Mouse (Mus musculus) hindbrain, embryonic 15.5 days (tissue): ENCODE results near the gene Gak. TPM values are rescaled to one million over a fixed set of nuclear protein-coding genes. Genes with fewer than 3 reads are reported as not detected.

Experiments used
- ATAC-seq: fragments of 200-750 bp; cut with Nextera tagmentation; 2 replicates; pipeline ENCODE4 v1.8.0; 2017; ENCODE audit warnings: low read depth, moderate number of reproducible peaks, moderate TSS enrichment; ENCODE audit not compliant: low FRiP score
- H3K27ac ChIP-seq: fragments of 300-500 bp; sonication (generic); replicated peaks from 2 replicates; pipeline ENCODE4 v1.5.1; 2015; ENCODE audit warnings: mild to moderate bottlenecking, inconsistent platforms
- H3K27me3 ChIP-seq: fragments of 300-500 bp; sonication (generic); 2 replicates; pipeline ENCODE4 v1.6.1; 2015; ENCODE audit warnings: control low read depth, inconsistent platforms
- H3K36me3 ChIP-seq: fragments of 300-500 bp; sonication (generic); 2 replicates; pipeline ENCODE4 v1.6.1; 2015; ENCODE audit warnings: control low read depth, inconsistent platforms
- H3K4me1 ChIP-seq: fragments of 300-500 bp; sonication (generic); replicated peaks from 2 replicates; pipeline ENCODE4 v1.6.1; 2015; ENCODE audit warnings: control low read depth, inconsistent platforms
- H3K4me2 ChIP-seq: fragments of 300-500 bp; sonication (generic); 2 replicates; pipeline ENCODE4 v1.6.1; 2015; ENCODE audit warnings: moderate library complexity, mild to moderate bottlenecking, inconsistent platforms
- H3K4me3 ChIP-seq: fragments of 300-500 bp; sonication (generic); 2 replicates; pipeline ENCODE4 v1.5.1; 2015; ENCODE audit warnings: mild to moderate bottlenecking, inconsistent platforms
- H3K9ac ChIP-seq: fragments of 300-500 bp; sonication (generic); 2 replicates; pipeline ENCODE4 v1.6.1; 2015; ENCODE audit warnings: inconsistent platforms
- H3K9me3 ChIP-seq: fragments of 300-500 bp; sonication (generic); 2 replicates; pipeline ENCODE4 v1.6.1; 2016; ENCODE audit warnings: control low read depth, inconsistent platforms
- WGBS: fragments of 180-500 bp; shearing (Covaris S2); methylation state at CpG from one replicate; pipeline ENCODE4 v1.1.7; 2015; 5-methylcytosine and 5-hydroxymethylcytosine counted together
- polyA plus RNA-seq: library from polyadenylated mRNA; unstranded; fragments of >200 nt; fragmentation: Nextera tagmentation; extraction: Ambion mirVana; gene quantifications from 2 replicates; pipeline ENCODE4 v1.2.1, GENCODE M21; 2015

The Gak gene
- polyA plus RNA-seq, 1 experiment from 2014 or later: 56.7 TPM

DNA sequence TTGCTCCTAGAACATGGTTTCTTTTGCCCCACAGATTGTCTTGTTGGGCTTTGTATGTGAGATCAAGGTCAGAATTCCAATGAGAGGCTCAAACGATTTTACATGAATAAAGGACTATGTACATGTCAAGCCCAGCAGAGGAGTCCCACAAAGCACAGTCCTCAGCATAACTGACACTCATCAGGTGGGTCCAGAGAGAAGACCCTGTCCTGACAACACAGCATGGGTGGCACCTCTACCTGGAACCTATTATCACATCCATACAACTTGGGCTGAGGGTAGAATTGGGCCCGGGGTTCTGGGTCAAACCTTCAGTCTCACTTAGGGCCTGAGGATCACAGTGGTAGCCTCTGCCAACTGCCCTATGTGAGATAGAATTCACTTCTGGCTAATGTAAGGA is 64.2 kb downstream of the Gak start:
- no peak overlapping the region for H3K4me2 ChIP-seq
- peaks cover 30% of the 10 kb centered on the region for H3K36me3 ChIP-seq
- H3K9ac ChIP-seq: no peak overlapping the region
- H3K27me3 ChIP-seq: no peaks in the 10 kb centered on the region
- H3K4me3 ChIP-seq: no peak overlapping the region
- no peak for ATAC-seq
- H3K27ac ChIP-seq: no peak overlapping the region
- WGBS: 93% methylated on average over 2 of the region's 2 CpGs
- no peaks in the 10 kb centered on the region for H3K9me3 ChIP-seq
- H3K4me1 ChIP-seq: no peaks in the 10 kb centered on the region

DNA sequence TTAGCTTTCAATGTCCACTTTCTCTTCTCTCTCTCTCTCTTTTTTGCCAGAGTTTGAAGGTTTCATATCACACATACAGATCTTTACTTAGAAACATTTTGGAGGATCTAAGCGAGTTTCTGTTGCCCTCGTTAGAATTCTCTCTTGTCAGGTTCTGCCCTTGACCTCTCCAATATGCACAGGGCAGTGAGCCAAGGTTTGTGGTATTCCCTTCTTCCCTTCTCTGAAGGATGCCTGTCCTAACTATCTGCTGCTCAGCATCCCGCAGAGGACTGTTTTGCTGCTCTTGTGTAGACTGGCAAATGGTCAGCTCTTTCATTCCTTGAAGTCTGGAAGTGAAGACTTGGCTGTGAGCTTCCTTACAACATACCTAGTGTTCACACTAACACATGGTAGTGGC is 65.2 kb downstream of the Gak start:
- no peak for ATAC-seq
- WGBS: 92% methylated on average over 3 of the region's 3 CpGs
- H3K4me1 ChIP-seq: no peaks in the 10 kb centered on the region
- H3K9ac ChIP-seq: no peak overlapping the region
- H3K36me3 ChIP-seq: peaks cover 20% of the 10 kb centered on the region
- no peaks in the 10 kb centered on the region for H3K9me3 ChIP-seq
- H3K4me3 ChIP-seq: no peak overlapping the region
- no peak overlapping the region for H3K4me2 ChIP-seq
- no peaks in the 10 kb centered on the region for H3K27me3 ChIP-seq
- H3K27ac ChIP-seq: no peak overlapping the region

DNA sequence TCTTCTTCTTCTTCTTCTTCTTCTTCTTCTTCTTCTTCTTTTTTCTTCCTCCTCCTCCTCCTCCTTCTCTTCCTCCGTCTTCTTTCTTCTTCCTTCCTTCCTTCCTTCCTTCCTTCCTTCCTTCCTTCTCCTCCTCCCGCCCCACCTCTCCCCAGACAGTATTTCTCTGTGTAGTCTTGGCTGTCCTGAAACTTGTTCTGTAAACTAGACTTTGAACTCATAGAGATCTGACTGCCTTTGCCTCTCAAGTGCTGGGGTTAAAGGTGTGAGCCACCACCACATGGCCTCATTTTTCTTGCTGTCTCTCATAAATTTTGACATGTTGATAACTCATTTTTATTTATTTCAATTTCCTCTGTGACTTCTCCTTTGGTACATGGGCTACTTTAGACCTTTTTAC is 67.1 kb downstream of the Gak start:
- 86% methylated on average over 2 of the region's 2 CpGs for WGBS
- H3K27ac ChIP-seq: no peak overlapping the region

DNA sequence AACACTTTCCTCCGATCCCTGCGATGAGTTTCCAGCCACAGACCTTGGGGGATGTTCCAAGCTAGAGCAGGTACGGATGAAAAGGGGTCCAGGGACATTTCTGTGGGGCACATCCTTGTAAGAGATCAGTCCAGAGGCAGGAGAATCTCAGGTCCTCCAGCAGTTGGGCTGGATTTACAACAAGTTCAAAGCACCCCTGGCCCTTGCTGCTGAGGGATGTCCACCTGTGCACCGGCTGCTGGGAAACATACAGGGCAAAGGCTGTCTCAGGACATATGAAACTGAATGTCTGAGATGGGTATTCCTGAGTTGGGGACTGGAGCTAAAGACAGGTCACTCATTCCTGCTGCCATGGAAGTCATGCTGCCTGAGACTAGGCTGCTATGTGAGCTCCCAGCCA is 72.6 kb downstream of the Gak start:
- Histone ChIP-seq H3K9ac (no peak overlapping the region), H3K9me3 (no peaks in the 10 kb centered on the region), H3K4me3 (no peak overlapping the region), H3K27ac (no peak overlapping the region), H3K4me1 (no peaks in the 10 kb centered on the region), H3K4me2 (no peak overlapping the region), H3K27me3 (0 out of 2 replicates have a peak, but pooled peaks cover 5% of the 10 kb centered on the region), H3K36me3 (no peaks in the 10 kb centered on the region)
- ATAC-seq: no peak
- 89% methylated on average over 4 of the region's 4 CpGs for WGBS

More for the DNA sequence above, 67.1 kb downstream of the Gak start:
- no peak for ATAC-seq
- Histone ChIP-seq H3K36me3 (peaks cover 2% of the 10 kb centered on the region; the same call in 1 of the 2 replicates), H3K9ac (no peak overlapping the region), H3K4me3 (no peak overlapping the region), H3K4me2 (no peak overlapping the region), H3K4me1 (no peaks in the 10 kb centered on the region), H3K27me3 (no peaks in the 10 kb centered on the region), H3K9me3 (no peaks in the 10 kb centered on the region)

DNA sequence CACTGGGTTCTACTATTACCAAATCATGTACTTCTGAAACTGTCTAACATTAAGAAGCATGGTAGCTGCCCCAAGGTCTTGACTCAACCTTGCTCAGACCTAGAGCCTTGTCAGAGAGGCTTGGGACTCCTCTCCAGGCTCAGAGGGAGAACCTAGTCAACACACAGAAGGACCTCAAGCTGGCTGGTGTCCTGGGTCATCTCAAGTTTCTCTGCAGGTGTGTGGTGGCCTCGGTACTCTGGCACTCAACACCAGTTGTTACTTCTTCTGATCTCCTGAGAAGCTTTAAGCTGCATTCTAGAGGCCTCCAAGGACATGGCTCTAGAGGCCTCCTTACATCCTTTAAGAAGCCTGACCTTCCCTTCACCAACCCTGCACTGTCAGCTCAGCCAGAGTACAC is 75.5 kb downstream of the Gak start:
- peaks cover 7% of the 10 kb centered on the region for H3K4me1 ChIP-seq
- H3K27me3 ChIP-seq: 0 out of 2 replicates have a peak, but pooled peaks cover 10% of the 10 kb centered on the region
- no peak overlapping the region for H3K27ac ChIP-seq
- no peak for ATAC-seq
- no peaks in the 10 kb centered on the region for H3K9me3 ChIP-seq
- H3K36me3 ChIP-seq: no peaks in the 10 kb centered on the region
- H3K4me2 ChIP-seq: no peak overlapping the region
- H3K4me3 ChIP-seq: no peak overlapping the region
- H3K9ac ChIP-seq: no peak overlapping the region
- 71% methylated on average over 1 of the region's 1 CpGs for WGBS

DNA sequence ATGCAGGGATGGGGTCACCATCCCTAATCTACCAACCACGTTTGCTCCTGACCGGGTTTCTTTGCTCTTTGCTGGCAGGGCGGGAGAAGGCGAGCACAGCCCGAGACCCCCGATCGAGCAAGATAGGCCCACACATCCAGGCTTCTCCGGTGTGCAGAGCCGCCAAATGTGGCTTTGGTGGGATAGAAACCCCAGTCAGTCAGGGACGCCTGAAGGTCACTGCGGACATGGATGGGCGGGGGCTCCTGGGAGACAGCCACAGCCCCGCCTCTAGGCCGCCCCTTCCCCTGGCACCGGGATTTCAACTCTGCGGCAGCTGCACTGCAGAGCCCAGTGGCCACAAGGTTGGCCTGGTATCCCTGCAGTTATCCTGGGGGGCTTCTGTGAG is 79.4 kb downstream of the Gak start:
- Histone ChIP-seq H3K9ac (peak overlapping the region; percentile 70), H3K9me3 (no peaks in the 10 kb centered on the region), H3K4me2 (peak overlapping the region; percentile 74), H3K27ac (peak overlapping the region; percentile 82), H3K4me3 (peak overlapping the region; percentile 50), H3K4me1 (peaks cover 25% of the 10 kb centered on the region), H3K27me3 (0 out of 2 replicates have a peak, but pooled peaks cover 10% of the 10 kb centered on the region), H3K36me3 (peaks cover under 1% of the 10 kb centered on the region; the same call in 1 of the 2 replicates)
- peak; percentile 78 for ATAC-seq
- under 1% methylated on average over 16 of the region's 16 CpGs for WGBS

DNA sequence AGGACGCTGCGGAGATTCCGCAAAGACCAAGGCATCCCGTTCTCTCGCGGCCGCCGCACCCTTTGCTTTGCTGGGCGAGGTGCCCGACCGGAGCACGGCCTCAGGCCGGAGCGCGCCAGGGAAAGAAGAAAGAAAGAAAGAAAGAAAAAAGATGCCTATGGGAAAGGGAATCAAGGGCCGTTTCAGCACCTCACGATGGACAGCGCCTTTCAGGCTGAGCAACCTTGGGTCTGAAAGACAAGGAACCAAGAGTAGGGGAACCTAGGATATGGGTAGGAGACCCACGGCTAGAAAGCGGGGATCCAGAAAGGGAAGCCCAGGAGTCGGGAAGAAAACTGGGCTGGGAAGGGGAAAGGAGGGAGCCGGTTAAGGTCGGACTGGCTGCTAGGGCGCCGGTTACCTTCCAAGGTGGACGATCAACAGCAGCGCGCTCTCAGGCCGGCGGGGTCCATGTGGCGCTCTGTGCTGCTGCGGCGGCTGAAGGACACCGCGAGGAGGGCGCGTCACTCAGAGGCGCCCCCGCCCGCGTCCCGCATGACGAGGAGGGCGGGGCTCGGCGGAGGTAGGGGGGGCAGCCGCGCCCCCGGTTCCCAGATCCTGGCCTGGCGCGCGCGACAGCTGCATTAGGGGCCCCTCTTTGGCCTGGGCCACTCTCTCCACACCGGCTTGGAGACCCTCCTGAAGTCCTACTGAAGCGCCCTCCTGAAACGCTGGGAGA is 79.9 kb downstream of the Gak start, which contains the start of gene Cplx1:
TSS of gene Cplx1 (minus strand) at position 536 of the 718 bp plus-strand sequence.
- peak within 1 kb of the TSS; percentile 74 for H3K4me2 ChIP-seq
- under 1% methylated on average over 38 of the region's 56 CpGs for WGBS
- H3K4me1 ChIP-seq: peaks cover 25% of the 10 kb centered on the region
- H3K27me3 ChIP-seq: 0 out of 2 replicates have a peak, but pooled peaks cover 10% of the 10 kb centered on the region
- H3K4me3 ChIP-seq: peak within 1 kb of the TSS; percentile 50
- H3K9ac ChIP-seq: peak within 1 kb of the TSS; percentile 70
- H3K27ac ChIP-seq: peak within 1 kb of the TSS; percentile 82
- peak; percentile 94 for ATAC-seq
- peaks cover 5% of the 10 kb centered on the region; the same call in 1 of the 2 replicates for H3K36me3 ChIP-seq
- no peaks in the 10 kb centered on the region for H3K9me3 ChIP-seq

DNA sequence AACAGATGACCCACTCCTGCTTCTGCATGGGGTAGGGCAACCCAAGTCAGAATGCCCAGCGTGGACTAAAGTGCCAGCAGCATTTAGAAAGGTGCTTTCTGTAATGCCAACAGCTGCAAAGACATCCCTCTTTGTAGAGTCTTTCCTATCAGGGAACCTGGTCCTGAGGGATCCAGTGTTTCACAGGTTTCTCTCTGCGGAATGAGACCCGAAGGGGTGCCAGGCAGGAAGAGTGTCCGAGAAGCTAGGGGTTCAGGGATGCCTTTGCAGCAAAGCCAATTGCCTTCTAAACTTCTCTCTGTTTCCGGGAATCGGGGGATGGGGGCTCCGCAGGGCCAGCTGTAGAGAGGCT is 80.4 kb downstream of the Gak start:
- H3K9ac ChIP-seq: peak overlapping the region; percentile 70
- 16% methylated on average over 7 of the region's 7 CpGs for WGBS
- H3K4me3 ChIP-seq: peak overlapping the region; percentile 50
- H3K4me1 ChIP-seq: peaks cover 25% of the 10 kb centered on the region
- peaks cover 5% of the 10 kb centered on the region; the same call in 1 of the 2 replicates for H3K36me3 ChIP-seq
- peak overlapping the region; percentile 82 for H3K27ac ChIP-seq
- 0 out of 2 replicates have a peak, but pooled peaks cover 8% of the 10 kb centered on the region for H3K27me3 ChIP-seq
- peak overlapping the region; percentile 74 for H3K4me2 ChIP-seq
- ATAC-seq: no peak
- H3K9me3 ChIP-seq: no peaks in the 10 kb centered on the region

DNA sequence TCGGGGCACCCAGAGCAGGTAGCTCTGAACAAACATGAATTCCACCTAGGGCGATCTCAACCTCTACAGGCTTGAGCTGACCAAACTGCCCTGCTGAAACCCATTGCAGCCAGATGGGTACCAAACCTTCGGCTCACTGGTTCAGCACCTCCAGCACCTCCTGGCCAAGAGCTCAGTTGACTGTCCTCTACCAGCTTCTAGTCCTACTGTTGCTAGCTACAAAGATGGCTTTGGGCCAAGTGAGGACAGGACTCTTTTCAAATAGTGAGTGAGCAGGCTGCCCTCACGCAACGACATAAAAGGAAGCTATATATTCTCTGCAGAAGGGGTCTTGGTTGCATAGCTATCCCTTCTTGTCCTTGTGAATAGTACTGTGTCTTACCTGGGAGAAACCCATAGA is 81.9 kb downstream of the Gak start:
- Histone ChIP-seq H3K9me3 (no peaks in the 10 kb centered on the region), H3K9ac (no peak overlapping the region), H3K27ac (no peak overlapping the region), H3K4me3 (no peak overlapping the region), H3K36me3 (peaks cover 12% of the 10 kb centered on the region; the same call in 1 of the 2 replicates), H3K27me3 (0 out of 2 replicates have a peak, but pooled peaks cover 8% of the 10 kb centered on the region), H3K4me1 (peaks cover 25% of the 10 kb centered on the region), H3K4me2 (peak overlapping the region; percentile 74; the same call in 1 of the 2 replicates)
- 93% methylated on average over 5 of the region's 5 CpGs for WGBS
- no peak for ATAC-seq

DNA sequence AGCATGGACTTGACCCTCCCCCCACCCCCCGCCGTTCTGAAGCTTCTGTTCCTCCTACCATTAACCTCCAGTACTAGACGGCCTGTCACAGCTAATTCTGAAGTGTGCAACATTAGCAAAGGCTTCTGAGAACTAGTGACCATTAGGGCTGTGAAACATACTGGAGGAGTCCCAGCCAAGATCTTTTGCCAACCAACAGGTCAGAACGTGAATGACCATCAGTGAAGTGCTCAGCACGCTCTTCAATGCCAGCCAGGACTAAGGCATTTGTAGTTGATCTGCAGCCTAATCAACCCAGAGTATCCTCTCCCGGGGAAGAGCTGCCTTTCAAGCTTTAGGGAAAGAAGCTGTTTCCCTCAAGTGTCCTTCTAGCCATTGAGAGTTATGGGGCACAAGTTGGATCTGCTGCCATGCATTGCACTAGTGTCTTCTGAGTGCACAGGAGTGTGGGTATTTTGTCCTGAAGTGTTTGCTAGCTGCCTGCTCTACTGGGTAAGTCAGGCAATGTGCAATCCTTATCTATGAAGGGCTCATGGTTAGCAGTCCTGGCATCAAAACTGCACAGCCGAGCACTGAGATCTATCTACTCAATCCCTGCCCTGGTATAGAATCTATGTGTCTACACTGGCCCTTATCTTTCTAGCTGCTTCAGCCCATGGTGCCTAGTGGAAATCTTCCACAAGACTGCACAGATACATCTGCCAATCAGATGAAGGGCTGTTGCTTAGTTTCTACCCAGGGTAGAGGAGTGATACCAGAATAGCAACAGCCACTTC is 85.9 kb downstream of the Gak start:
- H3K36me3 ChIP-seq: peaks cover 40% of the 10 kb centered on the region
- no peak overlapping the region for H3K4me3 ChIP-seq
- WGBS: 75% methylated on average over 7 of the region's 7 CpGs
- H3K9ac ChIP-seq: no peak overlapping the region
- ATAC-seq: no peak
- H3K4me1 ChIP-seq: peaks cover 15% of the 10 kb centered on the region
- no peak overlapping the region for H3K4me2 ChIP-seq
- H3K27ac ChIP-seq: no peak overlapping the region
- no peaks in the 10 kb centered on the region for H3K27me3 ChIP-seq
- no peaks in the 10 kb centered on the region for H3K9me3 ChIP-seq

DNA sequence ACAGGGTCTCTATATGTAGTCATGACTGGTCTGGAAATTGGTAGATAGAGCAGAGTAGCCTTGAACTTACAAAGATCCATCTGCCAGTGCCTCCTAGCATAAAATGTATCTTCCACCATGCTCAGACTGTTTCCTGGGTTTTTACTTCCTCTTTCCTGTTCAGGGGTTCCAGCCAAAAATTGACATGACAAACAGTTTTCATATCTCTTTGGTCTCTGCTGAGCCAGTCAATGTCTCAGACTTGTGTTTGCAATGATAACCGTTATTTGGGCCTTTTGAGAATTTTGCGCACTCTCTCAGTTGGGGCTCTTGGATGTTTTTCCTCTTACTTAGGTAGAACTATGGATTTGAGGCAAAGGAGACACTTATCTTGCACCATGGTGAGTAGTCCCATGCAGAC is 95.4 kb downstream of the Gak start:
- Histone ChIP-seq H3K4me2 (no peak overlapping the region), H3K4me3 (no peak overlapping the region), H3K9ac (no peak overlapping the region), H3K27me3 (no peaks in the 10 kb centered on the region), H3K36me3 (peaks cover 34% of the 10 kb centered on the region), H3K9me3 (0 out of 2 replicates have a peak, but pooled peaks cover 9% of the 10 kb centered on the region), H3K27ac (no peak overlapping the region), H3K4me1 (no peaks in the 10 kb centered on the region)
- 96% methylated on average over 2 of the region's 2 CpGs for WGBS
- ATAC-seq: no peak

DNA sequence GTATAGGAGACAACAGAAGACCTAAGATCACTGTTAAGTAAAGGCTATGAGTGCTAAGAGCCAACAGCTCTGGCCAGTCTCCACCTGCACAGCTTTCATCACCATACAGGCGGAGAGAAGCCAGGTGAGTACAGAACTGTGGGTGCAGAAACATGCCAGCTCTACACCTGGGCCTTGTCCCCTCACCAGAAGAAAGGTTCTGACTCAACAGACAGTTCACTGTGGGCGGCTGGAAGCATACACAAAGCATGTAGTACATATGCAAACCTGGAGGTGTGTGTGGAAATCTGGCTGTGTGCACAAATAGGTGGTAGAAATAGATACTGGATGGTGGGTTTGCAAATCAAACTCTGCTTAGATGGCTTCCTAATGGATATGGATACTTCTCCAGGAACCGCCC is 107.0 kb downstream of the Gak start:
- no peaks in the 10 kb centered on the region for H3K4me1 ChIP-seq
- H3K36me3 ChIP-seq: peaks cover 50% of the 10 kb centered on the region
- no peak overlapping the region for H3K27ac ChIP-seq
- no peak for ATAC-seq
- WGBS: 86% methylated on average over 3 of the region's 3 CpGs
- no peak overlapping the region for H3K4me2 ChIP-seq
- H3K4me3 ChIP-seq: no peak overlapping the region
- H3K9ac ChIP-seq: no peak overlapping the region
- H3K27me3 ChIP-seq: no peaks in the 10 kb centered on the region
- H3K9me3 ChIP-seq: no peaks in the 10 kb centered on the region
